Mouse (Mus musculus): ENCODE results near the gene Hoxc11. TPM values are rescaled to one million over a fixed set of nuclear protein-coding genes. Genes with fewer than 3 reads are reported as not detected.

Gene Hoxc11
- not detected for polyA plus RNA-seq (2014; fragmentation: Illumina TruSeq; extraction: RNeasy Lipid Tissue Mini Kit (QIAGEN cat#74804))

DNA sequence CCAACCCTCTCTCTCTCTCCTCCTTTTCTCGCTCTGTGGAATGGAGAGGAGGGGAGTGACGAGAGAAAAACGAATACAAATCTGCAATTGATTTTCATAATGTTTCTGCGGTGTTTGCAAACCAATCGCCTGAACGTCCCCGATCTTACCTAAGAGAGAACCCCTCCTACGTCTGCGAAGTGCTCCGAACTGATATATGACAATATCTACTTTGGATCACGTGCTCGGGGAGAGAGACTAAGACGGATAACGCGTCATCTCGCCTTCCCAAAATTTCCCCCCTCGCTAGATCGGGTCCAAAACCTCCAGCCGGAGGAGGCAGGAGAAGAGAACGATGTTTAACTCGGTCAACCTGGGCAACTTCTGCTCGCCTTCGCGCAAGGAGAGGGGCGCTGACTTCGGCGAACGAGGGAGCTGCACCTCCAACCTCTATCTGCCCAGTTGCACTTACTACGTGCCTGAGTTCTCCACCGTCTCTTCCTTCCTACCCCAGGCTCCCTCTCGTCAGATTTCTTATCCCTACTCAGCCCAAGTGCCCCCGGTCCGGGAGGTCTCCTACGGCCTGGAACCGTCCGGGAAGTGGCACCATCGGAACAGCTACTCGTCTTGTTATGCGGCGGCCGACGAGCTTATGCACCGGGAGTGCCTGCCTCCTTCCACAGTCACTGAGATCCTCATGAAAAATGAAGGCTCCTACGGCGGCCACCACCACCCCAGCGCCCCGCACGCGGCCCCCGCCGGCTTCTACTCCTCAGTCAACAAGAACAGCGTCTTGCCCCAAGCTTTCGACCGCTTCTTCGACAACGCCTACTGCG, at the start of gene Hoxc11:
Gene Hoxc11 (plus strand): TSS at position 236 of the 815 bp plus-strand sequence.

DNA sequence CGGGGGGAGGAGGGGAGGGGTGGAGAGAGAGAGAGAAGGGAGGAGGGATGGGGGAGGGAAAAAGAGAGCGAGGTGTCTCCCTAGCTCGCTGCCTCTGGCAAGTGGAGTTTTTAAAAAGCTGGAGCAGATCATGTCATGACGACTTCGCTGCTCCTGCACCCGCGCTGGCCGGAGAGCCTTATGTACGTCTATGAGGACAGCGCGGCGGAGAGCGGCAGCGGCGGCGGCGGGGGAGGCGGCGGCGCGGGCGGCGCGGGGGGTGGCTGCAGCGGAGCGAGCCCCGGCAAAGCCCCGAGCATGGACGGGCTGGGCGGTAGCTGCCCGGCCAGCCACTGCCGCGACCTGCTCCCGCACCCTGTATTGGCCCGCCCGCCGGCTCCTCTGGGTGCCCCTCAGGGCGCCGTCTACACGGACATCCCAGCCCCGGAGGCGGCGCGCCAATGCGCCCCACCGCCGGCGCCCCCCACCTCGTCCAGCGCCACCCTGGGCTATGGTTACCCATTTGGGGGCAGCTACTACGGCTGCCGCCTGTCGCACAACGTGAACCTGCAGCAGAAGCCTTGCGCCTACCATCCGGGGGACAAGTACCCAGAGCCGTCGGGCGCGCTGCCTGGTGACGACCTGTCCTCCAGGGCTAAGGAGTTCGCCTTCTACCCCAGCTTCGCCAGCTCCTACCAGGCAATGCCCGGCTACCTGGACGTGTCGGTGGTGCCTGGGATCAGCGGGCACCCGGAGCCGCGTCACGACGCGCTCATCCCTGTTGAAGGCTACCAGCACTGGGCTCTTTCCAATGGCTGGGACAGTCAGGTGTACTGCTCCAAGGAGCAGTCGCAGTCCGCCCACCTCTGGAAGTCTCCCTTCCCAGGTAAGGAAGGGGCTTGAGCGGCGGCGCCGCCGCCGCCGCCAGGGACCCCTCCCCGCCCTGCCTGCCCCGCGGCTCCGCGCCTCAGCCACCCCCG, 32.9 kb upstream of the Hoxc11 start, which contains the start of gene Hoxc13:
Gene Hoxc13 (plus strand): TSS at position 51 of the 959 bp plus-strand sequence.

GRCm38 (mm10) chr15:102936279-102936972, 17.8 kb upstream of the Hoxc11 start, which contains the start of gene Hoxc12:
Gene Hoxc12, plus strand, starts transcription at chr15:102936757.

DNA sequence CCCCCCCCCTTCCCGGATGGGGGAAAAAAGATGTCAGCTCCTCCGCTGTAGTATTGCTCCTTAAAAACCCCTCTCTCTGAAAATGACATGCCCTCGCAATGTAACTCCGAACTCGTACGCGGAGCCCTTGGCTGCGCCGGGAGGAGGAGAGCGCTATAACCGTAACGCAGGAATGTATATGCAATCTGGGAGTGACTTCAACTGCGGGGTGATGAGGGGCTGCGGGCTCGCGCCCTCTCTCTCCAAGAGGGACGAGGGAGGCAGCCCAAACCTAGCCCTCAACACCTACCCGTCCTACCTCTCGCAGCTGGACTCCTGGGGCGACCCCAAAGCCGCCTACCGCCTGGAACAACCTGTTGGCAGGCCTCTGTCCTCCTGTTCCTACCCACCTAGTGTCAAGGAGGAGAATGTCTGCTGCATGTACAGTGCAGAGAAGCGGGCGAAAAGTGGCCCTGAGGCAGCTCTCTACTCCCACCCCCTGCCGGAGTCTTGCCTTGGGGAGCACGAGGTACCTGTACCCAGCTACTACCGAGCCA, 12.6 kb downstream of the Hoxc11 start, which contains the start of gene Hoxc10:
Gene Hoxc10 (plus strand): TSS at position 21 of the 536 bp plus-strand sequence.

GRCm38 (mm10) chr15:102967312-102967510, 13.0 kb downstream of the Hoxc11 start, which contains the start of gene Hoxc5:
Gene Hoxc5, plus strand, starts transcription at chr15:102967443.

DNA sequence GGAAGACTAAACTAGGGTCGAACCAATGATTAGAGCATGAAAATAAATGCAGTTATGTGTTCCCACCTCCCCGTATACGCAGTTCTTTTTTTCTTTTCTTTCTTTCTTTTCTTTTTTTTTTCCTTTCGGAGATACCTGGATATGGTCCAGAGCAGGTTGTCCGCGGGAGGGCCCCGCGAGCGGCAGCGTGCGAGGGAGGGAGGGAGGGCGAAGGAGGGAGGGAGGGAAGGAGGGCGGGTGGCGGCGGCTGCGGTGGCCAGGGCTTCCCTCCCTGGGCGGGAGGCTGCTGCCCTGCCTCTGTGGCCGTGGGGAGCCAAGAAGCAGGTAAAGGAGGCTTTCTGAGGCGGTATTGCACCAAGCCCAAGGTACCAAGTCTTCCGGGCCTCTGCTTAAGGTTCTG, 21.9 kb downstream of the Hoxc11 start, which contains the start of gene Hoxc9:
Gene Hoxc9 (plus strand): TSS at position 269 of the 400 bp plus-strand sequence.

DNA sequence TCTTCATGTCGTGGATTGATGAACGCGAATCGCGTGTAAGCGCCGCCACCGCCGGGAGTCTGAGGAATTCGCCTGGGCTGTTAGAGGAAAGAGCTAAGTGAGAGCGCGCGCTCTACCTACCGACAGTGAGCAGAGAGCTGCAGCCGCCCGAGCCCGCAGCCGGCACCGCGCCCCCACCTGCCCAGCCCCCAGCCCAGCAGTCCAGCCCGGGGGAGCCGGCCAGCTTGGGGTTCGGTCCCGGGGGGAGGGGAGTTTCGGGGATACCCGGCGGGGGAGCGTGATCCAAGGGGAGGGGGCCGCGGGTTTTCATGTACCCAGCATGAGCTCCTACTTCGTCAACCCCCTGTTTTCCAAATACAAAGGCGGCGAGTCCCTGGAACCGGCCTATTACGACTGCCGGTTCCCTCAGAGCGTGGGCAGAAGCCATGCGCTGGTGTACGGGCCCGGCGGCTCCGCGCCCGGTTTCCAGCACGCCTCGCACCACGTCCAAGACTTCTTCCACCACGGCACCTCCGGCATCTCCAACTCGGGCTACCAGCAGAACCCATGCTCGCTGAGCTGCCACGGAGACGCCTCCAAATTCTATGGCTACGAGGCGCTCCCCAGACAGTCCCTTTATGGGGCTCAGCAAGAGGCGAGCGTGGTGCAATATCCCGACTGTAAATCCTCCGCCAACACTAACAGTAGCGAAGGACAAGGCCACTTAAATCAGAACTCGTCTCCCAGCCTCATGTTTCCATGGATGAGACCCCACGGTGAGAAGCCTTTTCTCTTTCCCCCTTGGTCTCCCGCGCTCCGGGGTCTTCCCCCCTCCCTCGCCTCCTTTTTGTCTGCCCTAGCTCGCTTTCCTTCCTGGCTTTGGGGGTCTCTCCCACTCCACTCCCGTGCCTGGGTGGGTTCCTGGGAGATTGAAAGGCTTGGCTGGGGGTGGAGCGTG, 36.5 kb downstream of the Hoxc11 start, which contains the start of gene Hoxc8:
Gene Hoxc8 (plus strand): TSS at position 147 of the 937 bp plus-strand sequence.

GRCm38 (mm10) chr15:102997939-102998355, 43.7 kb downstream of the Hoxc11 start, which contains the start of gene Hoxc6:
Gene Hoxc6, plus strand, starts transcription at chr15:102998257.

Other genes with a start within 250 kb of the Hoxc11 start
- 119 TPM for gene Calcoco1, start 232.2 kb upstream of the Hoxc11 start, polyA plus RNA-seq (2014; fragmentation: Illumina TruSeq; extraction: RNeasy Lipid Tissue Mini Kit (QIAGEN cat#74804))
- gene Hoxc13, start 33.3 kb upstream of the Hoxc11 start, polyA plus RNA-seq (2014; fragmentation: Illumina TruSeq; extraction: RNeasy Lipid Tissue Mini Kit (QIAGEN cat#74804)): not detected
- gene Hoxc12, start 17.7 kb upstream of the Hoxc11 start, polyA plus RNA-seq (2014; fragmentation: Illumina TruSeq; extraction: RNeasy Lipid Tissue Mini Kit (QIAGEN cat#74804)): not detected
- 15.5 TPM for gene Hoxc10, start 12.4 kb downstream of the Hoxc11 start, polyA plus RNA-seq (2014; fragmentation: Illumina TruSeq; extraction: RNeasy Lipid Tissue Mini Kit (QIAGEN cat#74804))
- gene Hoxc5, start 13.0 kb downstream of the Hoxc11 start, polyA plus RNA-seq (2014; fragmentation: Illumina TruSeq; extraction: RNeasy Lipid Tissue Mini Kit (QIAGEN cat#74804)): 6.9 TPM
- 2.4 TPM for gene Hoxc9, start 22.0 kb downstream of the Hoxc11 start, polyA plus RNA-seq (2014; fragmentation: Illumina TruSeq; extraction: RNeasy Lipid Tissue Mini Kit (QIAGEN cat#74804))
- 72.1 TPM for gene Hoxc8, start 36.2 kb downstream of the Hoxc11 start, polyA plus RNA-seq (2014; fragmentation: Illumina TruSeq; extraction: RNeasy Lipid Tissue Mini Kit (QIAGEN cat#74804))
- 49.8 TPM for gene Hoxc6, start 43.8 kb downstream of the Hoxc11 start, polyA plus RNA-seq (2014; fragmentation: Illumina TruSeq; extraction: RNeasy Lipid Tissue Mini Kit (QIAGEN cat#74804))
- 26.9 TPM for gene Hoxc4, start 64.5 kb downstream of the Hoxc11 start, polyA plus RNA-seq (2014; fragmentation: Illumina TruSeq; extraction: RNeasy Lipid Tissue Mini Kit (QIAGEN cat#74804))
- gene Smug1, start 212.7 kb downstream of the Hoxc11 start, polyA plus RNA-seq (2014; fragmentation: Illumina TruSeq; extraction: RNeasy Lipid Tissue Mini Kit (QIAGEN cat#74804)): 15.2 TPM

Data from ovary, adult 10 weeks (tissue).